Mouse (Mus musculus) thymus, postnatal 14 days (tissue): ENCODE results near the gene Tns2.
A peak's percentile ranks its signal among the peaks of the same experiment; 100 is the strongest.
"Not testable (repeated sequence)": the region's sequence is repeated elsewhere in the genome, so short reads cannot be mapped to it uniquely, and the experiment has no call there.

Experiments used
- DNase-seq: peaks from one replicate; pipeline ENCODE4 v3.0.0; 2021

Tns2 gene

GRCm38 (mm10) chr15:102100161-102100981 lies at the start of gene Tns2:
Gene Tns2 (plus strand): TSS chr15:102100413.
- peak; percentile 80 for DNase-seq

DNA sequence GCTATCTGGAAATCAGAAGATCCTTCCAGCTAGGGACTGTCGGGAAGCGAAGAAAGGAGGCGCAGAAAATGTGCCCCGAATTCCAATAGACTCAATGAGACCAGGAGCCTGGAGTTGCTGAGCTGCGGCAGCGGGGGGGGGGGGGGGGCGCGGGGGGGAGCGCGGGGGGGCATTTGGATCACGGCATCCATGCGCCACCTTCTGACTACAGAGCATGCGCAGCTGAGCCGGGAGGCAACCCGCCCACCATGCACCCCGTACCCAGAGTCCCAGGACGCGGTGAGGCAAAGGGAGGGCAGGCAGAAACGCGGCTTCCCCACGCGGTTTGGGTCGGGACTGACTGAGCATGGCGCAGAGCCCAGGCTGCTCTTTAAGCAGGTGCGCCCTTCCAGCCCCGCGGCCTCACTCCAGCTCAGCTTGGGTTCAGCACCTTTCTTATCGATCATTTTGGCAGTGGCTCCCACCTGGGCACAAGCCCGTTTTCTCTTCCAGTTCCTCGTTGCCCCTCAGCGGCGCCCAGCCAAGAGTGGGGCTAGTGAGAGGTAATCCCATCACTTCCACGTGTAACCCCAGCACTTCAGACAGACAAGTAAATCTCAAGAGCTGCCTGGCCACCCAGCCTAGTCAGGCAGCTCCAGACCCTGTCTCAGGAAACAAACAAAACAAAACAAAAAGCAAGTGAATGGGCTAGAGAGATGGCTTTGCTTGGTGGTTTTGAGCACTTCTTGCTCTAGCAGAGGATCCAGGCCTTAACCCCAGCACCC lies 48.1 kb upstream of the Tns2 start:
- DNase-seq, result peak; percentile 72

- no peak for DNase-seq
Measured at GRCm38 (mm10) chr15:102056495-102057174, 43.6 kb upstream of the Tns2 start.

DNA sequence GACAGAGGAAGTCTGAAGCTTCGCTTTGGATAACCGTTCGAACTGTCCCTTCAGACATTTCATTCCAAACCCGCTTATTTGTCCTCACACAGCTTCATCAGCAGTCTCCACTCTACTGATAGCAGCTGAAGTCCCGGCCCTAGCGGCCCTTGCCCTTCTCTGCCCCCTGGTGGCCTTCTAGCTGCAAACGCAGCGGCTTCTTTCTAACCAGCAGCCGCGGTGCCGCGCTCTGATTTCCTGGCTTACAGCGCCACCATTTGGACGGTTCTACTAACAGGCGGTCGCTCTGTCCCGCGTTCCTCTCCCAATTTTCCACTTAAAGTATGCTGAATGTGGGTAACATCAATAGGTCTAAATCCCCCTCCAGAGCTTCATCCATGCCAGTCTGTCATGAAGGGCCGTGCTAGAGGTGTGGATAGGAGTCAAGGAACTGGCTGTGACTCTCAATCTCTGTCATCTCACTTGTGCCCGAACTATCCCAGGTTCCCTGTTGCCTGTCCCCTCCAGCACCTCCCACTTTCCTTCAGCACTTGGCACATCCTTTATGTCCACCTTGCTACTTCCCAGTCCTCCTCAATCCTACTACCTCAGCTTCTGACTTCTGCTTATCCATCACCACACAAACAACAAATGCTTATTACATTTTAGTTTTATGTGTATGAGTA lies 34.4 kb upstream of the Tns2 start:
- peak; percentile 93 for DNase-seq

DNA sequence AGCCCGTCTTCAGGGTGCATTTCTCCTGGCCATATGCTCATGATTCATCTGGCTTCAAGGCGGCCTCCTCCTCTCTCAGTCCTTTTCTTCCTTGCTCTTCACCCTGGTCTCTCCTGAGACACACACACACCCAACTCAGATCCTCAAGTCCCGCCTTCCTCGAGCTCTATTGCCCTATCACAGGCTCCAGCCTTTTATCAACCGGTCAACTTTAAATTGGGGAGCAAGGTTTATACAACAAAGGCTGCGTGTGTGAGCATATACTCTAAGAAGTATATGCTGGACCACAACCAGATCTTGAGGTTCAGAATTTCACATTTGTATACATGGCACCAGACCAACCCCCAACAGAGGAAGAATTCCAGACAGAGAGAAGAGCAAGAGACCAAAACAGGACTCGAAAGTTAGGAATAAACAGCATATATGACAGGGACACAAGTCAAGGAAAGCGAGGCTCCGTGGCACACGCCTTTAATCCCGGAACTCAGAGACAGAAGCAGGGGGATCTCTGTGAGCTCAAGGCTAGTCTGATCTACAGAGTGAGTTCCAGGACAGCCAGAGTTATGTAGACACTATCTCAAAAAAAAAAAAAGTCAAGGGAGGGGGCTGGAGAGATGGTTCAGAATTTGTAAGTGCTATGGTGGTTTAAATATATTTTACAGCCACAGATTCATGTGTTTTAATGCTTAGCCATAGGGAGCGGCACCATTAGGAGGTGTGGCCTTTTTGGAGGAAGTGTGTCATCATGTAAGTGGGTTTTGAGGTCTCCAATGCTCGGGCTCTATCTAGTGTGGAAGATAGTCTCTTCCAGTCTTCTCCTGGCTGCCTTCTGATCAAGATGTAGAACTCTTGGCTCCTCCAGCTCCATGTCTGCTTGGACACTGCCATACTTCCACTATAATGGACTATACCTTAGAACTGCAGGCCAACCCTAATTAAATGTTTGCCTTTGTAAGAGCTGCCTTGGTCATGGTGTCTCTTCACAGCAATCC lies 29.4 kb upstream of the Tns2 start:
- no peak for DNase-seq

DNA sequence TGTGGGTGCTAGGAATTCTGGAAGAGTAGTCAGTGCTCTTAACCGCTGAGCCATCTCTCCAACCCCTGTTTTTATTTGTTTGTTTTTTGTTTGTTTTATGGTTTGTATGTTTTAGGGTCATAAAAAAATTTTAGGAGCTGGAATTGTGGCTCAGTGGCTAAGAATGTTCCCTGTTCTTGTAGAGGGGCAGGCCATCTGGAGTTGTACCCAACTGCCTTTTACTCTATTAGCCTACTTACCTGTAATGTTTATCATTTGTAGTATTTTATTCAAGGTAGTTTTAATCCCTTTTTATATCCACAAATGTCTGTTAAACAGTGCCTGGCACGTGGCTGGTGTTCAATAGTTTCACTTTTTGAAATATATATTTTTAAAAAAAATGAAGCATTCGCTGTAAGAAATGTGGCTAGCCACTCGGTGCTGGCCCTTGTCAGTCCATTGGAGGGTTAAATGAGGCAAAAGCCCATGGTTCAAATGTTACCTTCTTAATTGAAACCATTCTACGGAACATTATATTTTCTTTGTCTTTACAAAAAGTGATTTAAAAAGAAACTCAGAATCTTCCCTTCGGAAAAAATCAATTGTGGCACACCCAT lies 27.2 kb upstream of the Tns2 start:
- DNase-seq, result no peak

GRCm38 (mm10) chr15:102073559-102074069 lies 26.6 kb upstream of the Tns2 start, which contains the start of gene Eif4b:
Gene Eif4b (plus strand): TSS chr15:102073773.
- peak; percentile 99 for DNase-seq

- DNase-seq, result peak; percentile 82
Measured at GRCm38 (mm10) chr15:102074070-102074731, 26.0 kb upstream of the Tns2 start.

GRCm38 (mm10) chr15:102074876-102075585 lies 25.2 kb upstream of the Tns2 start:
- no peak for DNase-seq

DNA sequence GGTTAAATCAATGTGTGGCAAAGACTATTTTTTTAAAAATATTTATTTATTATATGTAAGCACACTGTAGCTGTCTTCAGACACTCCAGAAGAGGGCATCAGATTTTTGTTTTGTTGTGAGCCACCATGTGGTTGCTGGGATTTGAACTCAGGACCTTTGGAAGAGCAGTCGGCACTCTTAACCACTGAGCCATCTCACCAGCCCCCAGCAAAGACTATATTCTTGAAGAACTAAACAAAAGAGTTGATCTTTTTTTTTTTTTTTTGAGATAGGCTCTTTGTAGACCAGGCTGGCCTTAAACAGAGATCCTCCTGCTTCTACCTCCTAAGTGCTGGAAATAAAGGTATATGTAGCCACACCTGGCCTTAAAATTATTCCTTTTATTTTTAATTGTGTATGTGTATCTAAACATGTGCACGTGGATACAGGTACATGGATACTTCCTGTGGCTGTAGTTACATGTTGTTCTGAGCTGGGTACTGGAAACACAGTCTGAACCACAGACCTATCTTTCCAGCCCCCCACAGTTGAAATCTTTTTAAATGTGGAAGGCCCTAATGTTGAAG lies 23.0 kb upstream of the Tns2 start:
- no peak for DNase-seq

GRCm38 (mm10) chr15:102079221-102079620 lies 21.0 kb upstream of the Tns2 start:
- DNase-seq, result no peak

GRCm38 (mm10) chr15:102079924-102080323 lies 20.3 kb upstream of the Tns2 start:
- DNase-seq, result not testable (repeated sequence)

- no peak for DNase-seq
Measured at GRCm38 (mm10) chr15:102080429-102080828, 19.8 kb upstream of the Tns2 start.

- no peak for DNase-seq
Measured at GRCm38 (mm10) chr15:102082148-102082547, 18.1 kb upstream of the Tns2 start.

- DNase-seq, result no peak
Measured at GRCm38 (mm10) chr15:102083028-102083427, 17.2 kb upstream of the Tns2 start.

DNA sequence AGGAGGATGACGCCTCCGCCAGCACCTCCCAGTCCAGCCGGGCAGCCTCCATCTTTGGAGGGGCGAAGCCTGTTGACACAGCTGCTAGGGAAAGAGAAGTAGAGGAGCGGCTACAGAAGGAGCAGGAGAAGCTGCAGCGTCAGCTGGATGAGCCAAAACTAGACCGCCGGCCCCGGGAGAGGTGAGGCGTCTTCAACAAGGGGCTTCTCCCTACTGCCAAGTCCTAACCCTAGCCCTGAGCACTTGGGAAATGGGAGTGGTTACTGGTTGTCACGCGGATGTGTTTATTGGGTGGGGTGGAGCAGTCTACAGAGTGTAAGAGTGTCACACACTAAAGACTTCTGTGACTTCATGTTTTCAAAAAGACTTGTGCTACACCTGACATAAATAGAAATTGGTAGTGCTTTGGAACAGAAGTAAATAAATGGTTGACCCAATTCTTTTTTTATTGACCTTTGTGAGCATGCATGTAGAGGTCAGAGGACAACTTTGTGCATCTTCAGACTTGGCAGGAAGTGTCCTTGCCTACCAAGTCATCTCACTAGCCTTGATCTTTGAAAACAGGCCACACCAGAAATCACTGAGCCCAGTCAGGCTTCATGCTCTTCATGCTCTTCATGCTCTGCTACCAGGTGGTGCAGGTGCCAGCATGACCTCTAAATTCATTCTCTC lies 10.2 kb upstream of the Tns2 start:
- DNase-seq, result no peak

DNA sequence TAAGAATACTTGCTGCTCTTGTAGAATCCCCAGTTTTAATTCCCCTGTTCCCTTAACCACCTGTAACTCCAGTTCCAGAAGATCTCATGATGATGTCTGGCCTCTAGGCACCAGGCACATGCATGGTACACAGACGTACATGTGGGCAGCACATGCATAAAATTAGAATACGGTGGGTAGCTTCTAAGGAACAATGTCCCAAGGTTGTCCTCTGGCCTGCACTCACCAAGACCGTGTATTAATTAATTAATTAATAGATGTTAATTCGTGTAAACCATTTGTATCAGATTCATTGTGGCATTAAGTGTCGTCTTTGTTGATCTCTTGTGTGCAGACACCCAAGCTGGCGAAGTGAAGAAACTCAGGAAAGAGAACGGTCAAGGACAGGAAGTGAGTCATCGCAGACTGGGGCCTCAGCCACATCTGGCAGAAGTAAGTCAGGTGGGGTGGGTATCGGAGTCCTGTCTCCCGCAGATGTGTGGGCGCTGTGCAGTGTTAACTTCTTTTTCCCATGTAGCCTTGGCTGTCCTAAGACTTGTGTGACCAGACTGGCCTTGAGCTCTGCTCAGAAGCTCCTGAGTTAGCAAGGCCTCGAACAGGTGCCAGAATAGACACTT lies 9.0 kb upstream of the Tns2 start:
- no peak for DNase-seq

DNA sequence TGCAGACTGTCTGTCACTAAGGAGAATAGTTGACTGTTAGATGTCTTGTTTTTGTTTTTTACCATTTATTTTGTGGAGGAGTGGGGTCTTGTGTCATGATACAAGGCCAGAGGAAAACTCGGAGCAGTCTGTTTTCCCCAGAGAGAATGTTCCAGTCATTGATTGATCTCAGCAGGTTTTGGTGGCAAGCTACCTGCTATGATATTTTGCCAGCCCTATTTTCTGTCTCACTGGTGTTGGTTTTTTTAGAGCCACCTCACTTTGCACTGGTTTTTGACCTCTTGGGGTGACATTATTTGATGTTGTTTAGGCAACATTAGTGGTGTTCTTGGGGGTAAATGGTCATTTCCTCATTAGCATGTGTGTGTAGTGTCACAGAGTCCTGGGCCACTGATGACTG lies 8.5 kb upstream of the Tns2 start:
- no peak for DNase-seq
